Mouse (Mus musculus) neural tube, embryonic 13.5 days (tissue): ENCODE measurements at regions not wholly inside any gene's neighbourhood (a gene's known extent, or its start where the extent isn't known, plus 50 kb on each side); places are given as distances from the start of the nearest gene placed in this dataset.

Experiments used
- ATAC-seq: fragments of 200-750 bp; cut with Nextera tagmentation; 2 replicates; pipeline ENCODE4 v1.8.0; 2017; ENCODE audit warnings: low read depth, mild to moderate bottlenecking, moderate TSS enrichment, moderate library complexity
- H3K27ac ChIP-seq: fragments of 300-500 bp; sonication (generic); replicated peaks from 2 replicates; pipeline ENCODE4 v1.5.1; 2015; ENCODE audit warnings: moderate library complexity, mild to moderate bottlenecking, inconsistent platforms
- H3K27me3 ChIP-seq: fragments of 300-500 bp; sonication (generic); 2 replicates; pipeline ENCODE4 v1.6.1; 2015; ENCODE audit warnings: mild to moderate bottlenecking, inconsistent platforms
- H3K36me3 ChIP-seq: fragments of 300-500 bp; sonication (generic); 2 replicates; pipeline ENCODE4 v1.6.1; 2015; ENCODE audit warnings: mild to moderate bottlenecking, inconsistent platforms
- H3K4me1 ChIP-seq: fragments of 300-500 bp; sonication (generic); replicated peaks from 2 replicates; pipeline ENCODE4 v1.6.1; 2015; ENCODE audit warnings: inconsistent platforms
- H3K4me2 ChIP-seq: fragments of 300-500 bp; sonication (generic); 2 replicates; pipeline ENCODE4 v1.6.1; 2015; ENCODE audit warnings: inconsistent platforms, mild to moderate bottlenecking, moderate library complexity
- H3K4me3 ChIP-seq: fragments of 300-500 bp; sonication (generic); 2 replicates; pipeline ENCODE4 v1.5.1; 2015; ENCODE audit warnings: mild to moderate bottlenecking, inconsistent platforms
- H3K9ac ChIP-seq: fragments of 300-500 bp; sonication (generic); 2 replicates; pipeline ENCODE4 v1.6.1; 2015; ENCODE audit warnings: moderate library complexity, mild to moderate bottlenecking, inconsistent platforms
- H3K9me3 ChIP-seq: fragments of 300-500 bp; sonication (generic); 2 replicates; pipeline ENCODE4 v1.6.1; 2016; ENCODE audit warnings: inconsistent platforms
- WGBS: fragments of 180-500 bp; shearing (Covaris S2); methylation state at CpG from one replicate; pipeline ENCODE4 v1.1.7; 2015; 5-methylcytosine and 5-hydroxymethylcytosine counted together

- no peak overlapping the region for H3K9ac ChIP-seq
- no peaks in the 10 kb centered on the region for H3K9me3 ChIP-seq
- no peaks in the 10 kb centered on the region for H3K36me3 ChIP-seq
- H3K4me1 ChIP-seq = peaks cover 11% of the 10 kb centered on the region
- 44% methylated on average over 1 of the region's 1 CpGs for WGBS
- H3K27ac ChIP-seq = no peak overlapping the region
- H3K27me3 ChIP-seq = peaks cover 60% of the 10 kb centered on the region
- no peak overlapping the region for H3K4me2 ChIP-seq
- no peak for ATAC-seq
- H3K4me3 ChIP-seq = no peak overlapping the region
Measured at GRCm38 (mm10) chr12:118521329-118521728, 220.1 kb upstream of the Sp4 start.

GRCm38 (mm10) chr12:118519801-118520327 is 218.6 kb upstream of the Sp4 start:
- no peak for ATAC-seq
- WGBS = 38% methylated on average over 10 of the region's 10 CpGs
- Histone ChIP-seq H3K36me3 (no peaks in the 10 kb centered on the region), H3K4me1 (peaks cover 11% of the 10 kb centered on the region), H3K9me3 (no peaks in the 10 kb centered on the region), H3K27ac (no peak overlapping the region), H3K27me3 (peaks cover 62% of the 10 kb centered on the region), H3K4me3 (no peak overlapping the region), H3K4me2 (no peak overlapping the region), H3K9ac (no peak overlapping the region)

GRCm38 (mm10) chr12:118510989-118511388 is 209.7 kb upstream of the Sp4 start:
- Histone ChIP-seq H3K4me2 (no peak overlapping the region), H3K27ac (no peak overlapping the region), H3K36me3 (no peaks in the 10 kb centered on the region), H3K9me3 (no peaks in the 10 kb centered on the region), H3K4me1 (peaks cover 13% of the 10 kb centered on the region), H3K9ac (no peak overlapping the region), H3K27me3 (peaks cover 91% of the 10 kb centered on the region), H3K4me3 (no peak overlapping the region)
- ATAC-seq = no peak
- 3% methylated on average over 4 of the region's 4 CpGs for WGBS

GRCm38 (mm10) chr12:118508972-118509917 is 208.0 kb upstream of the Sp4 start:
- no peak overlapping the region for H3K27ac ChIP-seq
- H3K4me3 ChIP-seq = no peak overlapping the region
- 64% methylated on average over 8 of the region's 8 CpGs for WGBS
- no peak overlapping the region for H3K9ac ChIP-seq
- H3K36me3 ChIP-seq = no peaks in the 10 kb centered on the region
- no peaks in the 10 kb centered on the region for H3K9me3 ChIP-seq
- H3K4me2 ChIP-seq = no peak overlapping the region
- peaks cover 13% of the 10 kb centered on the region for H3K4me1 ChIP-seq
- ATAC-seq = no peak
- H3K27me3 ChIP-seq = peaks cover 82% of the 10 kb centered on the region

- H3K27me3 ChIP-seq = peaks cover 39% of the 10 kb centered on the region
- WGBS = 45% methylated on average over 5 of the region's 5 CpGs
Measured at GRCm38 (mm10) chr12:118500392-118500791, 199.2 kb upstream of the Sp4 start.

GRCm38 (mm10) chr12:118488038-118488437 is 186.8 kb upstream of the Sp4 start:
- WGBS = 53% methylated on average over 5 of the region's 5 CpGs
- peaks cover 9% of the 10 kb centered on the region for H3K4me1 ChIP-seq
- H3K4me2 ChIP-seq = no peak overlapping the region
- H3K9me3 ChIP-seq = no peaks in the 10 kb centered on the region
- ATAC-seq = peak; percentile 67
- H3K36me3 ChIP-seq = no peaks in the 10 kb centered on the region
- peaks cover 32% of the 10 kb centered on the region for H3K27me3 ChIP-seq
- H3K4me3 ChIP-seq = no peak overlapping the region
- H3K9ac ChIP-seq = no peak overlapping the region
- H3K27ac ChIP-seq = no peak overlapping the region

More at GRCm38 (mm10) chr12:118500392-118500791, 199.2 kb upstream of the Sp4 start:
- no peaks in the 10 kb centered on the region for H3K36me3 ChIP-seq
- no peak overlapping the region for H3K4me3 ChIP-seq
- no peak overlapping the region for H3K9ac ChIP-seq
- no peak overlapping the region for H3K27ac ChIP-seq
- no peak for ATAC-seq
- H3K9me3 ChIP-seq = no peaks in the 10 kb centered on the region
- no peaks in the 10 kb centered on the region for H3K4me1 ChIP-seq
- no peak overlapping the region for H3K4me2 ChIP-seq

GRCm38 (mm10) chr12:118486434-118486833 is 185.2 kb upstream of the Sp4 start:
- no peak overlapping the region for H3K4me3 ChIP-seq
- H3K9ac ChIP-seq = no peak overlapping the region
- no peak overlapping the region for H3K4me2 ChIP-seq
- H3K9me3 ChIP-seq = no peaks in the 10 kb centered on the region
- no peak overlapping the region for H3K27ac ChIP-seq
- peaks cover 39% of the 10 kb centered on the region for H3K27me3 ChIP-seq
- H3K4me1 ChIP-seq = peaks cover 9% of the 10 kb centered on the region
- no peak for ATAC-seq
- WGBS = 55% methylated on average over 6 of the region's 6 CpGs
- H3K36me3 ChIP-seq = no peaks in the 10 kb centered on the region

- H3K27me3 ChIP-seq = peaks cover 62% of the 10 kb centered on the region
- peaks cover 6% of the 10 kb centered on the region; the same call in 1 of the 2 replicates for H3K4me1 ChIP-seq
- H3K4me3 ChIP-seq = no peak overlapping the region
- no peak overlapping the region for H3K27ac ChIP-seq
- H3K9ac ChIP-seq = no peak overlapping the region
- WGBS = 50% methylated on average over 2 of the region's 2 CpGs
- no peaks in the 10 kb centered on the region for H3K9me3 ChIP-seq
- no peaks in the 10 kb centered on the region for H3K36me3 ChIP-seq
- no peak overlapping the region for H3K4me2 ChIP-seq
- no peak for ATAC-seq
Measured at GRCm38 (mm10) chr12:118481347-118481746, 180.1 kb upstream of the Sp4 start.

GRCm38 (mm10) chr12:118474732-118475131 is 173.5 kb upstream of the Sp4 start:
- Histone ChIP-seq H3K36me3 (no peaks in the 10 kb centered on the region), H3K27me3 (peaks cover 43% of the 10 kb centered on the region), H3K9me3 (no peaks in the 10 kb centered on the region), H3K4me1 (no peaks in the 10 kb centered on the region), H3K4me2 (no peak overlapping the region), H3K9ac (no peak overlapping the region), H3K4me3 (no peak overlapping the region), H3K27ac (no peak overlapping the region)
- 58% methylated on average over 3 of the region's 3 CpGs for WGBS
- ATAC-seq = no peak

- Histone ChIP-seq H3K27me3 (peaks cover 27% of the 10 kb centered on the region), H3K4me3 (no peak overlapping the region), H3K9ac (no peak overlapping the region), H3K27ac (no peak overlapping the region), H3K4me2 (no peak overlapping the region), H3K9me3 (no peaks in the 10 kb centered on the region), H3K36me3 (no peaks in the 10 kb centered on the region), H3K4me1 (no peaks in the 10 kb centered on the region)
- ATAC-seq = no peak
- 77% methylated on average over 3 of the region's 3 CpGs for WGBS
Measured at GRCm38 (mm10) chr12:118466837-118467236, 165.6 kb upstream of the Sp4 start.

- H3K9ac ChIP-seq = no peak overlapping the region
- WGBS = 13% methylated on average over 36 of the region's 36 CpGs
- H3K4me3 ChIP-seq = peak overlapping the region; percentile 2; the same call in 1 of the 2 replicates
- peak; percentile 95 for ATAC-seq
- no peaks in the 10 kb centered on the region for H3K4me1 ChIP-seq
- H3K9me3 ChIP-seq = no peaks in the 10 kb centered on the region
- H3K27me3 ChIP-seq = peaks cover 85% of the 10 kb centered on the region
- H3K27ac ChIP-seq = no peak overlapping the region
- H3K4me2 ChIP-seq = peak overlapping the region; percentile 39
- no peaks in the 10 kb centered on the region for H3K36me3 ChIP-seq
Measured at GRCm38 (mm10) chr12:118457493-118458408, 156.5 kb upstream of the Sp4 start.

GRCm38 (mm10) chr12:118455609-118456008 is 154.4 kb upstream of the Sp4 start:
- no peaks in the 10 kb centered on the region for H3K9me3 ChIP-seq
- H3K4me2 ChIP-seq = no peak overlapping the region
- no peaks in the 10 kb centered on the region for H3K4me1 ChIP-seq
- H3K36me3 ChIP-seq = no peaks in the 10 kb centered on the region
- H3K4me3 ChIP-seq = no peak overlapping the region
- no peak overlapping the region for H3K27ac ChIP-seq
- peaks cover 73% of the 10 kb centered on the region for H3K27me3 ChIP-seq
- no peak for ATAC-seq
- H3K9ac ChIP-seq = no peak overlapping the region
- 30% methylated on average over 1 of the region's 1 CpGs for WGBS
